Mouse (Mus musculus) liver, embryonic 14.5 days (tissue): ENCODE results near the gene Zfp605. TPM values are rescaled to one million over a fixed set of nuclear protein-coding genes. Genes with fewer than 3 reads are reported as not detected.

ENCODE experiments used
- ATAC-seq: fragments of 200-750 bp; cut with Nextera tagmentation; 2 replicates; pipeline ENCODE4 v1.8.0; 2017; ENCODE audit warnings: moderate number of reproducible peaks, mild to moderate bottlenecking, moderate library complexity; ENCODE audit not compliant: insufficient read depth
- DNase-seq, 3 experiments: peaks; one replicate each; pipeline ENCODE4 v3.0.0-alpha.2; 2012 to 2013; ENCODE audit warnings: low read depth in 3 of 3, low spot score in 3 of 3
- H3K27ac ChIP-seq: fragments of 300-500 bp; sonication (generic); 2 replicates; pipeline ENCODE4 v1.5.1; 2014; ENCODE audit warnings: moderate library complexity, mild to moderate bottlenecking, control low read depth, inconsistent platforms
- H3K27me3 ChIP-seq: fragments of 300-500 bp; sonication (generic); 2 replicates; pipeline ENCODE4 v1.6.1; 2014; ENCODE audit warnings: mild to moderate bottlenecking, low read length, moderate library complexity; ENCODE audit not compliant: control insufficient read depth, insufficient read depth
- H3K36me3 ChIP-seq: fragments of 300-500 bp; sonication (generic); replicated peaks from 2 replicates; pipeline ENCODE4 v1.6.1; 2014; ENCODE audit warnings: low read depth; ENCODE audit not compliant: control insufficient read depth, insufficient read depth
- H3K4me1 ChIP-seq, 2 experiments: fragments of 200-500 bp in 1 of 2; fragments of 300-500 bp in 1 of 2; sonication (generic) in 1 of 2; replicated peaks; 2 replicates each; pipeline ENCODE4 v1.6.1; 2012 to 2014; ENCODE audit warnings: antibody characterized with exemption in 1 of 2, inconsistent platforms in 1 of 2, low read length in 1 of 2; ENCODE audit not compliant: control insufficient read depth in 2 of 2, insufficient read depth in 2 of 2
- H3K4me2 ChIP-seq: fragments of 300-500 bp; sonication (generic); 2 replicates; pipeline ENCODE4 v1.6.1; 2014; ENCODE audit warnings: low read depth, mild to moderate bottlenecking, control low read depth, moderate library complexity
- H3K4me3 ChIP-seq, 2 experiments: fragments of 200-500 bp in 1 of 2; fragments of 300-500 bp in 1 of 2; sonication (generic) in 1 of 2; 2 replicates each; pipeline ENCODE4 v1.5.1; 2012 to 2014; ENCODE audit warnings: low read depth in 2 of 2, low read length in 2 of 2, mild to moderate bottlenecking in 2 of 2, control low read depth in 1 of 2, inconsistent platforms in 1 of 2, moderate library complexity in 1 of 2; ENCODE audit not compliant: insufficient read depth in 1 of 2
- H3K9ac ChIP-seq: fragments of 300-500 bp; sonication (generic); replicated peaks from 2 replicates; pipeline ENCODE4 v1.6.1; 2014; ENCODE audit warnings: mild to moderate bottlenecking, control low read depth, moderate library complexity
- H3K9me3 ChIP-seq: fragments of 300-500 bp; sonication (generic); 2 replicates; pipeline ENCODE4 v1.6.1; 2016; ENCODE audit warnings: low read length, mixed read lengths; ENCODE audit not compliant: control insufficient read depth
- CTCF ChIP-seq: IDR thresholded peaks from 2 replicates; pipeline ENCODE4 v1.5.1; 2016; ENCODE audit warnings: antibody characterized with exemption, low read depth, control low read depth
- EP300 ChIP-seq: IDR thresholded peaks from 2 replicates; pipeline ENCODE4 v1.6.1; 2016; ENCODE audit warnings: antibody characterized with exemption, low read depth
- WGBS: fragments of 180-500 bp; shearing (Covaris S2); extraction: QIAGEN DNeasy Blood & Tissue Kit; methylation state at CpG from one replicate; pipeline ENCODE4 v1.1.7; 2014; ENCODE audit not compliant: insufficient replicate concordance; 5-methylcytosine and 5-hydroxymethylcytosine counted together
- polyA plus RNA-seq, 2 experiments: library from polyadenylated mRNA; depleted of rRNA in 1 of 2; stranded (reverse) in 1 of 2; unstranded in 1 of 2; fragments of >200 nt; fragmentation: Nextera tagmentation in 1 of 2; extraction: Ambion mirVana in 1 of 2; gene quantifications; 2 replicates each; pipeline versions ENCODE4 v1.2.1 to v1.2.3; 2012 to 2014

The Zfp605 gene
- polyA plus RNA-seq, 2 experiments, result 0.66 to 0.86 TPM

- ATAC-seq, result peak; percentile 97
- peak; percentile 84 to 89 (median 86) for DNase-seq
- WGBS, result under 1% methylated on average over 25 of the region's 25 CpGs
- H3K4me3 ChIP-seq, result peak within 1 kb of the TSS; percentile 53 to 71
- peak within 1 kb of the TSS; percentile 75 for H3K4me2 ChIP-seq
- H3K9ac ChIP-seq, result peak within 1 kb of the TSS; percentile 55
- H3K4me1 ChIP-seq, result peaks cover 0 to 6% of the 10 kb centered on the region in 2 experiments; a peak in 2 of 4 replicates
- no peaks in the 10 kb centered on the region for H3K27me3 ChIP-seq
- H3K9me3 ChIP-seq, result no peaks in the 10 kb centered on the region
- no peaks in the 10 kb centered on the region for H3K36me3 ChIP-seq
- TF ChIP-seq CTCF (no peak), EP300 (no peak)
- peak within 1 kb of the TSS; percentile 52 for H3K27ac ChIP-seq
Measured at GRCm38 (mm10) chr5:110094030-110094846, 15.7 kb upstream of the Zfp605 start, which contains the start of gene Gm35315. Gm35315 (minus strand) TSS chr5:110094420.

- peaks cover 0 to 6% of the 10 kb centered on the region in 2 experiments; a peak in 2 of 4 replicates for H3K4me1 ChIP-seq
- 4% methylated on average over 4 of the region's 4 CpGs for WGBS
- no peaks in the 10 kb centered on the region for H3K27me3 ChIP-seq
- peak overlapping the region; percentile 55 for H3K9ac ChIP-seq
- TF ChIP-seq CTCF, result no peak
- no peak for TF ChIP-seq EP300
- DNase-seq, result no peak
- H3K27ac ChIP-seq, result peak overlapping the region; percentile 52
- peak overlapping the region; percentile 75 for H3K4me2 ChIP-seq
- H3K36me3 ChIP-seq, result no peaks in the 10 kb centered on the region
- H3K4me3 ChIP-seq, result peak overlapping the region; percentile 53 to 71
- H3K9me3 ChIP-seq, result no peaks in the 10 kb centered on the region
- ATAC-seq, result peak; percentile 44; the same call in 1 of the 2 replicates
Measured at GRCm38 (mm10) chr5:110094847-110095213, 15.1 kb upstream of the Zfp605 start.

- Histone ChIP-seq H3K36me3 (no peaks in the 10 kb centered on the region; the same call in 1 of the 2 replicates), H3K9ac (no peak overlapping the region), H3K4me3 (no peak overlapping the region), H3K4me1 (peaks cover 4 to 6% of the 10 kb centered on the region in 2 experiments; a peak in 2 of 4 replicates), H3K9me3 (no peaks in the 10 kb centered on the region), H3K27ac (no peak overlapping the region), H3K4me2 (no peak overlapping the region), H3K27me3 (peaks cover 4% of the 10 kb centered on the region; the same call in 1 of the 2 replicates)
- no peak for DNase-seq
- 53% methylated on average over 1 of the region's 1 CpGs for WGBS
- no peak for ATAC-seq
- TF ChIP-seq CTCF, result no peak
- no peak for TF ChIP-seq EP300
Measured at GRCm38 (mm10) chr5:110098991-110099477, 10.9 kb upstream of the Zfp605 start.

GRCm38 (mm10) chr5:110099656-110100580 is 10.0 kb upstream of the Zfp605 start, which contains the start of gene Plcxd1:
Plcxd1 (plus strand) TSS chr5:110099969.
- peaks cover 7% of the 10 kb centered on the region for H3K36me3 ChIP-seq
- H3K4me3 ChIP-seq, result peak within 1 kb of the TSS in 1 of 2 experiments; percentile 27; a peak in 1 of 4 replicates
- H3K27me3 ChIP-seq, result peaks cover 4% of the 10 kb centered on the region; the same call in 1 of the 2 replicates
- H3K4me2 ChIP-seq, result peak within 1 kb of the TSS; percentile 48
- no peaks in the 10 kb centered on the region for H3K9me3 ChIP-seq
- ATAC-seq (peak; percentile 8; the same call in 1 of the 2 replicates), DNase-seq (no peak)
- H3K27ac ChIP-seq, result no peak within 1 kb of the TSS
- H3K4me1 ChIP-seq, result peaks cover 4 to 5% of the 10 kb centered on the region in 2 experiments; a peak in 2 of 4 replicates
- TF ChIP-seq CTCF (no peak), EP300 (no peak)
- 17% methylated on average over 25 of the region's 25 CpGs for WGBS
- H3K9ac ChIP-seq, result no peak within 1 kb of the TSS
